Mouse (Mus musculus) kidney, adult 2 months (tissue): Measurements from ENCODE around the gene Chid1.

ENCODE experiments used
- CTCF ChIP-seq: fragments of 200-500 bp; conservative IDR thresholded peaks from 2 replicates; pipeline ENCODE4 v1.5.1; 2011; ENCODE audit warnings: low read depth, mild to moderate bottlenecking, control low read depth, low read length, moderate library complexity, mixed read lengths; ENCODE audit not compliant: insufficient read depth, insufficient read length
- POLR2A ChIP-seq: fragments of 200-500 bp; IDR thresholded peaks from one replicate; pipeline ENCODE4 v1.6.1; 2011; ENCODE audit warnings: low read depth, low read length, control low read depth

- TF ChIP-seq CTCF, result no peak
- no peak for TF ChIP-seq POLR2A
These were observed 840 bp upstream of the Chid1 start for GRCm38 (mm10) chr7:141540312-141541081.
